Mouse (Mus musculus) layer of hippocampus, adult 9-11 months (tissue): ENCODE results near the gene Lelp1.

Experiments
- DNase-seq: peaks from one replicate; pipeline ENCODE4 v3.0.0; 2022

Lelp1 gene

GRCm38 (mm10) chr3:92142644-92143043, at the start of gene Lelp1:
Gene Lelp1 (minus strand): TSS chr3:92142744.
- DNase-seq = no peak

GRCm38 (mm10) chr3:92176880-92177279, 34.3 kb upstream of the Lelp1 start:
- no peak for DNase-seq

GRCm38 (mm10) chr3:92169847-92170246, 27.3 kb upstream of the Lelp1 start:
- DNase-seq = no peak

- peak; percentile 21 for DNase-seq
These were observed 10.8 kb upstream of the Lelp1 start for GRCm38 (mm10) chr3:92153322-92153721.

- peak; percentile 19 for DNase-seq
These were observed 8.2 kb upstream of the Lelp1 start for GRCm38 (mm10) chr3:92150631-92151277.

- DNase-seq = no peak
These were observed 5.4 kb upstream of the Lelp1 start for GRCm38 (mm10) chr3:92147913-92148312.

- DNase-seq = no peak
These were observed 4.9 kb upstream of the Lelp1 start for GRCm38 (mm10) chr3:92147420-92147819.

GRCm38 (mm10) chr3:92123847-92124246, 18.7 kb downstream of the Lelp1 start, which contains the start of gene Prr9:
Gene Prr9 (minus strand): TSS chr3:92123947.
- no peak for DNase-seq

GRCm38 (mm10) chr3:92120902-92121301, 21.6 kb downstream of the Lelp1 start:
- no peak for DNase-seq

GRCm38 (mm10) chr3:92117930-92118329, 24.6 kb downstream of the Lelp1 start:
- no peak for DNase-seq

- DNase-seq = no peak
These were observed 31.0 kb downstream of the Lelp1 start for GRCm38 (mm10) chr3:92111526-92111925.

GRCm38 (mm10) chr3:92110790-92111189, 31.8 kb downstream of the Lelp1 start:
- no peak for DNase-seq

GRCm38 (mm10) chr3:92106582-92106981, 36.0 kb downstream of the Lelp1 start:
- DNase-seq = no peak
